Mouse (Mus musculus) neural tube, embryonic 14.5 days (tissue): ENCODE measurements at regions not wholly inside any gene's neighbourhood (a gene's known extent, or its start where the extent isn't known, plus 50 kb on each side); places are given as distances from the start of the nearest gene placed in this dataset.

Experiments used
- ATAC-seq: fragments of 200-750 bp; cut with Nextera tagmentation; 2 replicates; pipeline ENCODE4 v1.8.0; 2017; ENCODE audit warnings: low read depth, mild to moderate bottlenecking, moderate TSS enrichment, moderate library complexity
- H3K27ac ChIP-seq: fragments of 300-500 bp; sonication (generic); 2 replicates; pipeline ENCODE4 v1.5.1; 2014; ENCODE audit warnings: low read depth, mild to moderate bottlenecking, control low read depth, low read length, moderate library complexity, mixed read lengths
- H3K27me3 ChIP-seq: fragments of 300-500 bp; sonication (generic); 2 replicates; pipeline ENCODE4 v1.6.1; 2014; ENCODE audit warnings: low read length; ENCODE audit not compliant: control insufficient read depth, insufficient read depth
- H3K36me3 ChIP-seq: fragments of 300-500 bp; sonication (generic); 2 replicates; pipeline ENCODE4 v1.6.1; 2014; ENCODE audit warnings: low read length, mixed read lengths; ENCODE audit not compliant: control insufficient read depth, insufficient read depth
- H3K4me1 ChIP-seq: fragments of 300-500 bp; sonication (generic); 2 replicates; pipeline ENCODE4 v1.6.1; 2014; ENCODE audit warnings: low read length; ENCODE audit not compliant: control insufficient read depth, insufficient read depth
- H3K4me2 ChIP-seq: fragments of 300-500 bp; sonication (generic); 2 replicates; pipeline ENCODE4 v1.6.1; 2014; ENCODE audit warnings: mild to moderate bottlenecking, low read depth, low read length, control low read depth
- H3K4me3 ChIP-seq: fragments of 300-500 bp; sonication (generic); 2 replicates; pipeline ENCODE4 v1.5.1; 2014; ENCODE audit warnings: low read depth, low read length, control low read depth, mixed read lengths
- H3K9ac ChIP-seq: fragments of 300-500 bp; sonication (generic); replicated peaks from 2 replicates; pipeline ENCODE4 v1.6.1; 2014; ENCODE audit warnings: low read depth, mild to moderate bottlenecking, control low read depth, low read length, mixed read lengths
- H3K9me3 ChIP-seq: fragments of 300-500 bp; sonication (generic); 2 replicates; pipeline ENCODE4 v1.6.1; 2016; ENCODE audit warnings: low read length; ENCODE audit not compliant: control insufficient read depth
- WGBS: fragments of 180-500 bp; shearing (Covaris S2); extraction: QIAGEN DNeasy Blood & Tissue Kit; methylation state at CpG from one replicate; pipeline ENCODE4 v1.1.7; 2014; 5-methylcytosine and 5-hydroxymethylcytosine counted together

DNA sequence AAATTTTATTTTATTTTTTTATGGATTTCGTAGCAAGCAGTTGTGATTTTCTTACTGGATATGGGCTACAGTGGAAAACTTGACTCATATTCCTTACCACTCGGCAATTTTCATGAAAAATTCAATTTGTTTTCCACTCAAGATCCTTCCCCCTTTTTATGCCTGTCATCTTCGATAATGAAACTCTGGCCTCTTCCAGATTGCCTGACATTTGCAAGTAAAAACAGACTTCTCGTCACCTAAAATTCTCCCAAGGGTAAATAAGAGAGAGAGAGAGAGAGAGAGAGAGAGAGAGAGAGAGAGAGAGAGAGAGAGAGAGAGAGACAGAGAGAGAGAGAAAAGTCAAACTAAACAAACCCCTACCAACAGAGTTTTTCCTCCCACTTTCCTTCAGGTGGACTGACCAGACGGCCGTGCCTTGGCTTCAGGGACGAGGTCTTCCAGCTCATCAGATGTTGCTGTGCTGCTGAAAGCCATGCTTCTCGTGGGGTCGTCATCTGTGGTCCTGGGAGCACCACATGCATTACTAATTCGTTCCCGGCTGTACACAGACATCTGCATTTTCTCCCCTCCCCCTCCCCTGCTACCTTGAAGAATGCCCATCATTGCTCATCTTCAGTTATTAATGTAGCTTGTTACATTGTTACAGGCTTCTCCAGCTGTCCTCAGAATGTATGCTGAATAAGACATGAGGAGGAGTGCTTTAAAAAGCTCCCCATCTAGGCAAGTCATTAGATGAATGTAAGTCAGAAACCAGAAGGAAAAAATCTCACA is 569.4 kb downstream of the Ptprc start:
- peak overlapping the region; percentile 7; the same call in 1 of the 2 replicates for H3K4me2 ChIP-seq
- peak; percentile 61 for ATAC-seq
- no peaks in the 10 kb centered on the region for H3K27me3 ChIP-seq
- H3K9me3 ChIP-seq = no peaks in the 10 kb centered on the region
- H3K36me3 ChIP-seq = no peaks in the 10 kb centered on the region
- no peak overlapping the region for H3K27ac ChIP-seq
- no peak overlapping the region for H3K4me3 ChIP-seq
- H3K4me1 ChIP-seq = no peaks in the 10 kb centered on the region
- H3K9ac ChIP-seq = no peak overlapping the region
- WGBS = 38% methylated on average over 11 of the region's 11 CpGs

- Histone ChIP-seq H3K9ac (no peak overlapping the region), H3K9me3 (no peaks in the 10 kb centered on the region), H3K27ac (no peak overlapping the region), H3K36me3 (no peaks in the 10 kb centered on the region), H3K4me2 (no peak overlapping the region), H3K27me3 (no peaks in the 10 kb centered on the region), H3K4me1 (no peaks in the 10 kb centered on the region), H3K4me3 (no peak overlapping the region)
- ATAC-seq = no peak
- WGBS = 95% methylated on average over 7 of the region's 7 CpGs
These were observed 581.8 kb downstream of the Ptprc start for GRCm38 (mm10) chr1:137593732-137594131.

DNA sequence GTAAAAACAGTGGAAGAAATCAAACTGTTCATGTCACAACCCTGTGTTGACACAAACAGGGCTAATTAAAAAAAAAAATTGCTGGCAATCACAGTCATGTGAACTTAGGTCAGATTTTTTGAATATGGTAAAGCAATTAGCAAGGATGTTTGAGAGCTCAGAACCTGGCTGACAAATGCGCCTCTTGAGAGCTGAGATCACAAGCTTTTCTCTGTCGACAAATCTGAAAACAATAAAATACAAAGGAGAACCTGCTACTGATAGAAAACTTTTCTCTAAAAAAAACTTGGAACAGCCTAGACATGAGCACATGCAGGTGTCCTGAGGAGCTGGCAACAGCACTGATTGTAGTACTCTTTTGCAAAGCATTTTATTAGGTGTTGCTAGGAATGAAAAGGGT is 583.6 kb downstream of the Ptprc start:
- no peaks in the 10 kb centered on the region for H3K36me3 ChIP-seq
- H3K27me3 ChIP-seq = no peaks in the 10 kb centered on the region
- no peak for ATAC-seq
- no peak overlapping the region for H3K4me3 ChIP-seq
- H3K4me1 ChIP-seq = no peaks in the 10 kb centered on the region
- no peak overlapping the region for H3K9ac ChIP-seq
- H3K4me2 ChIP-seq = no peak overlapping the region
- no peaks in the 10 kb centered on the region for H3K9me3 ChIP-seq
- 81% methylated on average over 2 of the region's 2 CpGs for WGBS
- H3K27ac ChIP-seq = no peak overlapping the region

DNA sequence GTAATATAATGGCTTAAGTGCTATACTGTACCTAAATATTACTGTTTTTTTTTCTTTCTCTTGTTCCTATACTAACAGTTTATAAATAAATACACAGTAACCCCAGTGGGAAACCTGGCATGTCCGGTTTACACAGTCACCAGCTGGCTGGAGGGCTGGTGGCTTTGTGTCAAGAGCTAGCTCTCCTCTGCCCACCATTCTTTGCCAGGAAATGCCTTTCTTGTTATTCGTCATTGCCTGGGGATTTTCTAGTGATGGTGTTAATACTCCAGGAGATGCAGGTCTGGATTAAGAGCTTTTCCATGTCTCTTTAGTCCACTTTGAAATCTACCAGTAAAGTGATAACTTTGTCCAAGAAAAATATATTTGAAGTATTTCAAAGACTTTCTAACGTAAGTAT is 584.2 kb downstream of the Ptprc start:
- Histone ChIP-seq H3K27me3 (no peaks in the 10 kb centered on the region), H3K27ac (no peak overlapping the region), H3K9ac (no peak overlapping the region), H3K36me3 (no peaks in the 10 kb centered on the region), H3K4me3 (no peak overlapping the region), H3K9me3 (no peaks in the 10 kb centered on the region), H3K4me1 (no peaks in the 10 kb centered on the region), H3K4me2 (no peak overlapping the region)
- ATAC-seq = no peak
- 71% methylated on average over 3 of the region's 3 CpGs for WGBS

DNA sequence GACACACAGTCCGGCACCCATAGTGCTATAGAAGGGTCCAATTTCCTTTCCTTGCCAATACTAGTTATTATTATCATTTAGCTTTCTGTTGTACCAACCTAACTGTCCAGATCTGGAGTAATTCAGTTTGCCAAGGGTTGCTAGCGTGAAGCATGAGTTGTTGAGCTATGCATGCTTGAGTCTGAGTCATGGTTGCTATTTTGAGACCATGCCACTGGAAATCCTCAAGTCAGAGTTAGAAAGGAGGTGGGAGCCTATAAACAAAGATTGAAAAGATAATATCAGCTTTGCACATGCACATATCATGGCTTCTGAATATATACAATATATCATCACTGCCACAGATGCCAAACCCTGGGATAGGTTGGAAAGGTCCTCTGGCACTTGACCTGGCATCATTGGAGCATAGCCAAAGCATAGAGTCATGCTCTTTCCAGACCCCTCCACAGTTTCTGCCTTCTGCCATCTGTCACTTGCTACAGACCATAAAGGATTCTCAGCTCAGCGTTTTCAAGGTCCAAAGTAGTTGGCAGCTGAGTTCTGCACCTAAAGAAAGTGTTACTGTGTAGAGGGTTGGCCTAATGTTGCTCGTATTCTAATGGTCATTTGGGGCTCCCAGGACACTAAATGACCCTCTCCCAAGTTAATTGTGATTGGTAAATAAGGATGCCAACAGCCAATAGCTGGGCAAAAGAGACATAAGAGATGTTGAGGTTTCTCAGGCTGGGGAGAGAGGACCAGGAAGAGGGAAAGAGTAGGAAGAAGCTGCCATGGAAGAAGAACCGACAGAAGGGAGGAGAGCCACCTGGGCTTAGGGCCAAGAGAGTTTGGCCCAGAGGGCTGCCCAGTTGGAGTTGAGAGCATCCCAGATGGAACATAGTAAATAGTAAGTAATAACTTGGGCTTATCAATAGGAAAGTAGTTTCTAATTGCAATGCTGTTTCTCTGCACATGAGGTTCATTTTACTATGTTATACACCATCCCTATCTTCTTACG is 586.9 kb downstream of the Ptprc start:
- H3K27me3 ChIP-seq = no peaks in the 10 kb centered on the region
- H3K9ac ChIP-seq = no peak overlapping the region
- no peak for ATAC-seq
- no peaks in the 10 kb centered on the region for H3K4me1 ChIP-seq
- H3K9me3 ChIP-seq = no peaks in the 10 kb centered on the region
- no peak overlapping the region for H3K4me3 ChIP-seq
- H3K27ac ChIP-seq = no peak overlapping the region
- 88% methylated on average over 6 of the region's 6 CpGs for WGBS
- no peak overlapping the region for H3K4me2 ChIP-seq
- H3K36me3 ChIP-seq = no peaks in the 10 kb centered on the region

DNA sequence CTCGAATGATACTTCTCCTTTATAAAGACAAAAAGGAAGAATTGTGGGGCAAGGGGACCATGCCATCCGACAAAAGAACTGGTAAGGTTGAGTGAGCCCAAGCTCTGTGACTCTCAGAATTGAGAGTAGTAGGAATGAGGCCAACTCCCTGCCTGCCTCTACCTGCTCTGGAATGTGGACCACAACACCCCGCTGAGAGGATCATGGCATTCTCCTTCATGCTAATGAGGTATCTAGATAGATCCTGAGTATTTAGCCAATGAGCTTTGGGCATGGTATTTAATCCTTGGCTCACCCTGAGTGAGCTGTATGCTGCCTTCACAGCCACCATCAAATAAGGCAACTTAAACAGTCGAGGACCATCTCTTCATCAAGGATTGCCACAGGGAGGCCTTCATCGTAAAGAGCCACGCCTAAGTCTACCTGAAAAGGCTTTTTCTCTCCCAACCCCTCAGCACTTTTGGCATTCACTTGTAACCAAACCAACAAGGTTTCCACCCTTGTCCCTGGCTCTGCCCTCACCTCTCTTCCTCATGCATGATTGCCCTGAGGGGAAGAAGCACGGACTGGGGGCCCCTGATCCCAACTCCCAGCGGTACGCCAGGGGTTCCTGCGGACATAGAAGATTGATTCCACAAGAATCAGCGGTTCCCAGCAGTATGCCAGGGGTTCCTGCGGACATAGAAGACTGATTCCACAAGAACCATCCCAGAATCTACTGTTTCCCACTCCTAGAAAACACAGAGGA is 587.9 kb downstream of the Ptprc start:
- H3K4me1 ChIP-seq = no peaks in the 10 kb centered on the region
- no peaks in the 10 kb centered on the region for H3K36me3 ChIP-seq
- no peaks in the 10 kb centered on the region for H3K9me3 ChIP-seq
- WGBS = 90% methylated on average over 12 of the region's 12 CpGs
- H3K9ac ChIP-seq = no peak overlapping the region
- no peak for ATAC-seq
- no peak overlapping the region for H3K27ac ChIP-seq
- H3K4me2 ChIP-seq = no peak overlapping the region
- no peak overlapping the region for H3K4me3 ChIP-seq
- no peaks in the 10 kb centered on the region for H3K27me3 ChIP-seq

DNA sequence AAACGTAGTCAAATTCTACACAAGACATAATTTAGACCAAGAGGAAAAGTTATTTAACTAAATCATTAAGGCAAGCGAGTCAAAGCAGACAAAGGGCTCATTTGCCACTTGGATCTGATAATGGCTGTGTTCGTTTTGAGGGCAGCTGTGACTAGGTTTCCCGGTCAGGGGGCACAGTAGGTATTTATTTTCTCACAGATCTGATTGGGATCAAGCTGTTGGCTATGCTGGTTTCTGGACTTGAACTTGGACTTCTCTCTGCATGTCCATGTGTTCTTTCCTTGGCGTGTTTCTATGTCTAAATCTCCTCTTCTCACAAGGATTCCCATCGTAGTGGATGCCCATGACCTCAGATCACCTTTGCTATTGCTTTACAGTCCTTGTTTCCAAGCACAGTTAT is 590.8 kb downstream of the Ptprc start:
- H3K36me3 ChIP-seq = no peaks in the 10 kb centered on the region
- 69% methylated on average over 6 of the region's 6 CpGs for WGBS
- H3K4me1 ChIP-seq = no peaks in the 10 kb centered on the region
- no peaks in the 10 kb centered on the region for H3K9me3 ChIP-seq
- no peak overlapping the region for H3K27ac ChIP-seq
- no peak overlapping the region for H3K4me2 ChIP-seq
- H3K27me3 ChIP-seq = no peaks in the 10 kb centered on the region
- no peak overlapping the region for H3K4me3 ChIP-seq
- no peak for ATAC-seq
- no peak overlapping the region for H3K9ac ChIP-seq

- Histone ChIP-seq H3K4me3 (no peak overlapping the region), H3K4me2 (no peak overlapping the region), H3K9ac (no peak overlapping the region), H3K9me3 (no peaks in the 10 kb centered on the region), H3K27ac (no peak overlapping the region), H3K36me3 (no peaks in the 10 kb centered on the region), H3K4me1 (no peaks in the 10 kb centered on the region), H3K27me3 (no peaks in the 10 kb centered on the region)
- 90% methylated on average over 13 of the region's 13 CpGs for WGBS
- ATAC-seq = no peak
These were observed 591.3 kb downstream of the Ptprc start for GRCm38 (mm10) chr1:137584104-137584675.
